Mouse (Mus musculus): ENCODE measurements around the gene Olfr492. TPM values are rescaled to one million over a fixed set of nuclear protein-coding genes. Genes with fewer than 3 reads are reported as not detected.

Olfr492 gene
- not detected in 4 replicates for total RNA-seq (2023; ENCODE audit: inconsistent age)

DNA sequence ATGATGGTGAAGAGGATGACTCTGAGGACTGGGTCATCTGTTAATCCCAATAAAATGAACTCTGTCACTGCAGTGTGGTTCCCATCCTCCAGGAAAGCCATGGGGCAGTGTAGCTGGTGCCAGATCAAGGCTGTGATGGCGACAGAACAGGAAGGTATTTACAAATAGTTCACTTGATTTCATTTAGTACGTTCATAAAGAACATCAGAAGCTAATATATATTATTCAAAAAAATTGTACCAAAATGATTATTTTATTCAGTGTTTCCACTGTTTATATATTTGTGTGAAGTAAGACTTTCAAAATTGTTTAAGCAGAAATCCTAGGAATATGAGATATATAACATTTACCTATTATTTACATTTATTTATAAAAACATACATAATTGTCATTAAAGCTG, at the start of gene Olfr492:
Gene Olfr492, minus strand, starts transcription at position 101 of the 400 bp plus-strand sequence.

DNA sequence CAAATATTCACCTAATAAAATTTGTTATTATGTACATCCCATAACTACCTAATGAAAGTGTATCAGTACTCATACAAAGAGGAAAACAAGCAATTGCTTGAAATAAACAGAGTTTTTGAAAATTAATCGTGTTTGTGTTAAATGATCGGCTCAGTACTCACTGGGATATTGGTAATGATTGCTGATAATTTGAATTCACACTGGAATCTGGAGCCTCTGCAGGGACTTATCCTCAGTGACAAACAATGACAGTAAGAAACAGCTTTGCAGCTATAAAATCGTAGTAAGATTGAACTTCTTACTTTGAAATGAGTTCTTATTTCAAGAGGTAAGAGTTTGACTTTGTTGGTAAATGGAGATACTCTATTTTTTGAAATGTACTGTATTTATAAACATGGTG, 41.6 kb upstream of the Olfr492 start, which contains the start of gene Olfr494:
Gene Olfr494, plus strand, starts transcription at position 301 of the 400 bp plus-strand sequence.

DNA sequence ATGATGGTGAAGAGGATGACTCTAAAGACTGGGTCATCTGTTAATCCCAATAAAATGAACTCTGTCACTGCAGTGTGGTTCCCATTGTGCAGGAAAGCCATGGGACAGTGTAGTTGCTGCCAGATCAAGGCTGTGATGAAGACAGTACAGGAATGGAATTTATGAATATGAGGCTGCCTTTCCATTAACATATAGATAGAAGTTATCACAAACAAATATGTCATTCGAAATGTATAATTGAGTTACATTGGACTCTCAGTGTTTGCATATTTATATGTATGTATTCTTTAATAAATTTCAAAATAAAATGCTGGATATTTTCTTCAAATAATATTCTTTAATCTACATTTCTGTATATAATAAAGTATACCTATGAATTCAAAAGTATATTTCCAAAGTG, 23.4 kb upstream of the Olfr492 start, which contains the start of gene Olfr493:
Gene Olfr493, minus strand, starts transcription at position 101 of the 400 bp plus-strand sequence.

DNA sequence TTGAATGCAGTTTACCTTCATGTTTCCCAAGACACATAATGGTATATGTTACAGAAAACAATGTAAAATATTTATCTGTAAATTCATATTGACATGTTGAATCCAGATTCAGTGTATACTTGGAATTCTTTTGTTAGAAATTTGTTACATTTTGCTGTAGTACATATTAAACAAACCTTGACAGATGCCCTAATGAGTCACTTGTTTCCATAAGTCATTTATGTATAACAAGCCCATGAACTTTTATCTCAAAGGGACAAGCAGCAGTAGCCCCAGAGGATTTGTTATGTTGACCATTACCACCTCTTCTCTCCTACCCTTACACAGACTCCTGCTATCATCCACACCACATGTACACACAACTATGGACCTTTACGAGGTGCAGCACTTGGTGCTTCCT, 10.3 kb downstream of the Olfr492 start, which contains the start of gene Olfr491:
Gene Olfr491, plus strand, starts transcription at position 301 of the 400 bp plus-strand sequence.

DNA sequence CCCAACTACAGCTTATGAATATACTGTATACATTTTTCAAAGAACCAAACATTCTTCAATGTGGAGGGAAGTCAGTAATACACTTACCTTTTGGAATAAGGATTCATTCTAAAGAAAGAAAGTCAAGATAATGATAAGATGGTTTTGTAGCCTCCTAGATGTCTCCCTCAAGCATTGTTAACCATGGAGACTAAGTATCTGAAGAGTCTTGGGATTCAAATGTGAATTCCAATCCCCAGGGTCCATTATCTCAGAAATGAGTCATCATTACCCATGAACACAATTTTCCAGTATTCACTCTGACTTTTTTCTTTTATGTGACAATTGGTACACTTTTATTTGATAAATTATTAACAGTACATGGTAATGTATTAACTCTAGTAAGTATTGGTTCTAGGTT, 34.6 kb downstream of the Olfr492 start, which contains the start of gene Olfr490:
Gene Olfr490, minus strand, starts transcription at position 101 of the 400 bp plus-strand sequence.

Other genes with a start within 250 kb of the Olfr492 start
- gene Olfr481, start 243.8 kb downstream of the Olfr492 start, total RNA-seq (2023; ENCODE audit: inconsistent age): not detected in 4 replicates
- 0.87 to 1.7 TPM (median 1.3 TPM) in 4 replicates for gene Olfr482, start 226.1 kb downstream of the Olfr492 start, total RNA-seq (2023; ENCODE audit: inconsistent age)
- not detected in 4 replicates for gene Olfr483, start 222.8 kb downstream of the Olfr492 start, total RNA-seq (2023; ENCODE audit: inconsistent age)
- not detected in 4 replicates for gene Olfr484, start 196.2 kb downstream of the Olfr492 start, total RNA-seq (2023; ENCODE audit: inconsistent age)
- not detected in 4 replicates for gene Olfr485, start 163.8 kb downstream of the Olfr492 start, total RNA-seq (2023; ENCODE audit: inconsistent age)
- gene Olfr486, start 150.9 kb downstream of the Olfr492 start, total RNA-seq (2023; ENCODE audit: inconsistent age): not detected in 4 replicates
- not detected in 4 replicates for gene Olfr487, start 109.0 kb downstream of the Olfr492 start, total RNA-seq (2023; ENCODE audit: inconsistent age)
- not detected in 4 replicates for gene Olfr488, start 65.3 kb downstream of the Olfr492 start, total RNA-seq (2023; ENCODE audit: inconsistent age)
- not detected in 4 replicates for gene Olfr490, start 34.7 kb downstream of the Olfr492 start, total RNA-seq (2023; ENCODE audit: inconsistent age)
- gene Olfr491, start 10.2 kb downstream of the Olfr492 start, total RNA-seq (2023; ENCODE audit: inconsistent age): not detected in 4 replicates
- not detected in 4 replicates for gene Olfr493, start 23.3 kb upstream of the Olfr492 start, total RNA-seq (2023; ENCODE audit: inconsistent age)
- gene Olfr494, start 41.7 kb upstream of the Olfr492 start, total RNA-seq (2023; ENCODE audit: inconsistent age): not detected in 4 replicates
- gene Olfr495, start 69.5 kb upstream of the Olfr492 start, total RNA-seq (2023; ENCODE audit: inconsistent age): not detected in 4 replicates
- not detected in 4 replicates for gene Olfr497, start 96.7 kb upstream of the Olfr492 start, total RNA-seq (2023; ENCODE audit: inconsistent age)
- not detected in 4 replicates for gene Olfr498, start 141.7 kb upstream of the Olfr492 start, total RNA-seq (2023; ENCODE audit: inconsistent age)
- gene Olfr502, start 201.4 kb upstream of the Olfr492 start, total RNA-seq (2023; ENCODE audit: inconsistent age): not detected in 4 replicates
- not detected in 4 replicates for gene Olfr503, start 220.9 kb upstream of the Olfr492 start, total RNA-seq (2023; ENCODE audit: inconsistent age)
- gene Olfr504, start 242.1 kb upstream of the Olfr492 start, total RNA-seq (2023; ENCODE audit: inconsistent age): not detected in 4 replicates